Mouse (Mus musculus) small intestine, adult 2 months (tissue): ENCODE data around the gene Pitpnb. TPM values are rescaled to one million over a fixed set of nuclear protein-coding genes. Genes with fewer than 3 reads are reported as not detected.

Experiments
- H3K27ac ChIP-seq: fragments of 200-500 bp; 2 replicates; pipeline ENCODE4 v1.5.1; 2012; ENCODE audit warnings: low read depth, low read length, control low read depth, inconsistent platforms; ENCODE audit not compliant: insufficient read depth
- H3K27me3 ChIP-seq: fragments of 200-500 bp; 2 replicates; pipeline ENCODE4 v1.6.1; 2012; ENCODE audit warnings: mild to moderate bottlenecking, moderate library complexity, low read length, inconsistent platforms; ENCODE audit not compliant: control insufficient read depth, insufficient read depth
- H3K36me3 ChIP-seq: fragments of 200-500 bp; 2 replicates; pipeline ENCODE4 v1.6.1; 2012; ENCODE audit warnings: mild to moderate bottlenecking, low read length, control low read depth, inconsistent platforms; ENCODE audit not compliant: control insufficient read depth, insufficient read depth
- H3K4me1 ChIP-seq: fragments of 200-500 bp; 2 replicates; pipeline ENCODE4 v1.6.1; 2012; ENCODE audit warnings: low read length, inconsistent platforms, mixed read lengths; ENCODE audit not compliant: control insufficient read depth, insufficient read depth, insufficient read length
- H3K4me3 ChIP-seq: fragments of 200-500 bp; 2 replicates; pipeline ENCODE4 v1.5.1; 2012; ENCODE audit warnings: low read depth, mild to moderate bottlenecking, control low read depth, inconsistent platforms, low read length, moderate library complexity
- CTCF ChIP-seq: fragments of 200-500 bp; IDR thresholded peaks from 2 replicates; pipeline ENCODE4 v1.5.1; 2012; ENCODE audit warnings: low read depth, mild to moderate bottlenecking, control low read depth, inconsistent platforms, low read length, moderate library complexity, mixed read lengths; ENCODE audit not compliant: insufficient replicate concordance, insufficient read length; ENCODE audit errors: extremely low read depth
- POLR2A ChIP-seq: fragments of 200-500 bp; IDR thresholded peaks from 2 replicates; pipeline ENCODE4 v1.6.1; 2012; ENCODE audit warnings: low read depth, mild to moderate bottlenecking, control low read depth, inconsistent platforms, low read length, moderate library complexity
- WGBS: fragments of 180-500 bp; shearing (Covaris S2); methylation state at CpG from one replicate; pipeline ENCODE4 v1.1.7; 2018; 5-methylcytosine and 5-hydroxymethylcytosine counted together
- polyA plus RNA-seq: library from polyadenylated mRNA; depleted of rRNA; stranded (reverse); fragments of >200 nt; gene quantifications from 2 replicates; pipeline ENCODE4 v1.2.3, GENCODE M21; 2012; rRNA removed

Pitpnb gene
- polyA plus RNA-seq: 27.1 and 44.5 TPM in 2 replicates

- Histone ChIP-seq H3K4me1 (no peaks in the 10 kb centered on the region), H3K4me3 (peak within 1 kb of the TSS; percentile 96), H3K36me3 (no peaks in the 10 kb centered on the region), H3K27ac (peak within 1 kb of the TSS; percentile 45), H3K27me3 (no peaks in the 10 kb centered on the region)
- under 1% methylated on average over 78 of the region's 78 CpGs for WGBS
- TF ChIP-seq CTCF: no peak
- TF ChIP-seq POLR2A: peak; percentile 65
Observed at GRCm38 (mm10) chr5:111330417-111331098, at the start of gene Pitpnb. TSS of gene Pitpnb (plus strand) at chr5:111330763.

DNA sequence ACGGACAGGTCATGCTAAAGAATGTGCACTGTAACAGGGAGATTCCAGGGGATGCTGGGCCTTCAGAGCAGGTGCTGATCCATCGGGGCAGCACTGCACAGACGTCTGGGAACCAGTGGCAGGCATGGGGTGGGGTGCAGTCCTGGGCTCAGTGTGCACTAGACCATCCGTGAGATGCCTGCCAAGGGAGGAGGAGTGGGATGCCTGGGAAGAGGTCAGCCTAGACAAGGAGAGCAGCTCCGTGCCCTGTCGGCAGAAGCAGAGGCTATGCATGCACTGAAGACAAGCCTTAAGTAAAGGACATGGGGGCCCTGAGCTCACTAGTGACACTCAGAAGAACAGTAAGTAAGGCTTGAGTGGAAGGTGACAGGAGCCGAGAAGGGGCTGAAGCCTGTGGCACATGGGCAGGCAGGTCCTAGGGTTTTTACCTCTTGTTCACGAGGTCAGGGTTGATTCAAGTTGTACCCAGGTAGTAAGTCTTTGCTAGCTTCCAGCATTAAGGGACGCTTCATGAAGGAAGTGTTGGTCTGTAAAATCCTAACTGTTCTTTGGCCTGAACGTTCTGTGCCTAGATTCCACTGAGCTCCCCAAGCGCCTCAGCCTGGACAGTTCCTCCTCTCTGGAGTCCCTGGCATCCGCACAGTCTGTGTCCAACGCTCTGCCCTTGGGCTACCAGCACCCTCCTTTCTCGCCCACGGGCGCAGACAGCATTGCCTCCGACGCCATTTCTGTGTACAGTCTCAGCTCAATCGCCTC is 46.0 kb upstream of the Pitpnb start:
- Histone ChIP-seq H3K27ac (no peak overlapping the region), H3K27me3 (no peaks in the 10 kb centered on the region), H3K4me1 (no peaks in the 10 kb centered on the region; the same call in 1 of the 2 replicates), H3K36me3 (no peaks in the 10 kb centered on the region), H3K4me3 (no peak overlapping the region)
- TF ChIP-seq CTCF: no peak
- no peak for TF ChIP-seq POLR2A
- whole genome bisulfite sequencing: 83% methylated on average over 19 of the region's 19 CpGs

GRCm38 (mm10) chr5:111287571-111287970 is 43.0 kb upstream of the Pitpnb start:
- Histone ChIP-seq H3K4me1 (no peaks in the 10 kb centered on the region), H3K36me3 (no peaks in the 10 kb centered on the region), H3K27me3 (no peaks in the 10 kb centered on the region), H3K27ac (no peak overlapping the region), H3K4me3 (no peak overlapping the region)
- 74% methylated on average over 5 of the region's 5 CpGs for WGBS
- TF ChIP-seq POLR2A: no peak
- TF ChIP-seq CTCF: no peak

- Histone ChIP-seq H3K4me1 (no peaks in the 10 kb centered on the region), H3K36me3 (no peaks in the 10 kb centered on the region), H3K4me3 (no peak overlapping the region), H3K27me3 (no peaks in the 10 kb centered on the region), H3K27ac (no peak overlapping the region)
- TF ChIP-seq CTCF: no peak
- no peak for TF ChIP-seq POLR2A
- 64% methylated on average over 11 of the region's 11 CpGs for WGBS
Observed at GRCm38 (mm10) chr5:111288486-111288885, 42.1 kb upstream of the Pitpnb start.

DNA sequence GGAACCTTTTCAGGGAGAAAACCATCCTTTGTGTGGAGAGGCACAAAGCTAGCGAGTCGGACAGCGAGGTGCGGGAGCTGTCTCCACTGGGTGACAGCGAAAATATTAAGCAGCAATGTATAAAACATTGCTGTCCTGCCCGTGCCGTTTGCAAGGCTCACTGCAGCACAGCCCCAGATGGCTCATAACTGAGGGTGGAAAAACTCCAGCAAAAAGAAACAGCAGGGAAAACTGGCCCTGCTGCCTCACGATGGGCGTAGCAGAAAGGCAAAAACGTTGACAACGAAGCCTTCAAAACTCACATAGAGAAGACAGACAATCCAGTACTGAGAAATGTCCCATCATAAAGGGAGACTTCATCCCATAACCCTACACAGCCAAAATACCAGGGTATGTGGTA is 40.5 kb upstream of the Pitpnb start:
- 89% methylated on average over 11 of the region's 11 CpGs for WGBS
- Histone ChIP-seq H3K4me1 (no peaks in the 10 kb centered on the region), H3K36me3 (no peaks in the 10 kb centered on the region), H3K4me3 (no peak overlapping the region), H3K27me3 (no peaks in the 10 kb centered on the region), H3K27ac (no peak overlapping the region)
- TF ChIP-seq POLR2A (no peak), CTCF (no peak)

GRCm38 (mm10) chr5:111291639-111292038 is 38.9 kb upstream of the Pitpnb start:
- Histone ChIP-seq H3K4me1 (no peaks in the 10 kb centered on the region), H3K4me3 (no peak overlapping the region), H3K27ac (no peak overlapping the region), H3K27me3 (no peaks in the 10 kb centered on the region), H3K36me3 (no peaks in the 10 kb centered on the region)
- TF ChIP-seq POLR2A (no peak), CTCF (no peak)
- 51% methylated on average over 10 of the region's 10 CpGs for WGBS

GRCm38 (mm10) chr5:111297801-111298200 is 32.8 kb upstream of the Pitpnb start:
- H3K4me3 ChIP-seq: no peak overlapping the region
- no peak for TF ChIP-seq POLR2A
- TF ChIP-seq CTCF: no peak
- no peaks in the 10 kb centered on the region for H3K36me3 ChIP-seq
- H3K27ac ChIP-seq: no peak overlapping the region
- no peaks in the 10 kb centered on the region for H3K27me3 ChIP-seq
- WGBS: 68% methylated on average over 5 of the region's 5 CpGs
- no peaks in the 10 kb centered on the region for H3K4me1 ChIP-seq
